Mouse (Mus musculus) lung, adult 10 weeks (tissue): Measurements from ENCODE around the gene Zfp879. TPM values are rescaled to one million over a fixed set of nuclear protein-coding genes. Genes with fewer than 3 reads are reported as not detected.

Experiments
- polyA plus RNA-seq: library from polyadenylated mRNA; stranded (reverse); fragments of 350-450 nt; fragmentation: Illumina TruSeq; extraction: RNeasy Lipid Tissue Mini Kit (QIAGEN cat#74804); gene quantifications from one replicate; pipeline ENCODE4 v1.2.3, GENCODE M21; 2014; ENCODE audit warnings: low read depth, low replicate concordance; ENCODE audit not compliant: insufficient read depth

Zfp879 gene
- polyA plus RNA-seq = 0.43 TPM

GRCm38 (mm10) chr11:50841023-50841735, at the start of gene Zfp879:
Gene Zfp879, minus strand, starts transcription at chr11:50841552.

GRCm38 (mm10) chr11:50887390-50888128, 46.2 kb upstream of the Zfp879 start, which contains the start of gene Zfp454:
Gene Zfp454, minus strand, starts transcription at chr11:50887651.

GRCm38 (mm10) chr11:50850177-50850735, 8.9 kb upstream of the Zfp879 start, which contains the start of gene Grm6:
Gene Grm6, plus strand, starts transcription at chr11:50850685.

GRCm38 (mm10) chr11:50827010-50827953, 14.1 kb downstream of the Zfp879 start, which contains the start of gene Zfp354c:
Gene Zfp354c, minus strand, starts transcription at chr11:50827724.

Other genes with a start within 250 kb of the Zfp879 start
- gene Adamts2, start 239.5 kb downstream of the Zfp879 start, polyA plus RNA-seq = 9.0 TPM
- gene Zfp354c, start 13.8 kb downstream of the Zfp879 start, polyA plus RNA-seq = 2.8 TPM
- 0.07 TPM for gene Grm6, start 9.1 kb upstream of the Zfp879 start, polyA plus RNA-seq
- 0.97 TPM for gene Zfp454, start 46.1 kb upstream of the Zfp879 start, polyA plus RNA-seq
- 3.4 TPM for gene Zfp2, start 74.6 kb upstream of the Zfp879 start, polyA plus RNA-seq
- gene Zfp354b, start 90.1 kb upstream of the Zfp879 start, polyA plus RNA-seq = 1.2 TPM
- gene 4933414I15Rik, start 102.2 kb upstream of the Zfp879 start, polyA plus RNA-seq = not detected
- gene Prop1, start 112.2 kb upstream of the Zfp879 start, polyA plus RNA-seq = not detected
- not detected for gene Olfr1378, start 125.0 kb upstream of the Zfp879 start, polyA plus RNA-seq
- gene Olfr1377, start 140.4 kb upstream of the Zfp879 start, polyA plus RNA-seq = not detected
- not detected for gene Olfr51, start 162.0 kb upstream of the Zfp879 start, polyA plus RNA-seq
- gene Olfr54, start 172.7 kb upstream of the Zfp879 start, polyA plus RNA-seq = not detected
- gene Olfr1375, start 206.6 kb upstream of the Zfp879 start, polyA plus RNA-seq = not detected
- gene Zfp354a, start 217.7 kb upstream of the Zfp879 start, polyA plus RNA-seq = 2.3 TPM